Mouse (Mus musculus): Measurements from ENCODE around the gene Apela. TPM values are rescaled to one million over a fixed set of nuclear protein-coding genes. Genes with fewer than 3 reads are reported as not detected.

Gene Apela
- polyA plus RNA-seq, 1 experiment from 2014 or later: 1.6 TPM

DNA sequence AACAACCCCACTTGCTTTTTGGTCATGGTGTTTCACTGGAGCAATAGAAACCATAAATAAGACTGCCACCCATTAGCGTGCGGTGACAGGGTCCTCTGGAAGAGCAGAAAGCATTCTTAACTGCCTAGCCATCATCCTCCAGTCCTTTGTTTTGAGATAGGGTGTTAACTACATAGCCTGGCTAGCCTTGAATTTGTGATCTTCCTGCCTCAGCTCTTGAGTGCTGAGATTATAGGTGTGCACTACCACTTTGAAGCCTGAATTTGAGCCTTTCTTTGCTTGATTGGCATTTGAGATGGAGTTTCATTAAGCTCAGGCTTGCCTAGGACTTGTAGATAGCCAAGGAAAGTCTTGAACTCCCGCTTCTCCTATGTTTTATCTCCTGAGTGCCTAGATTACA, 16.4 kb upstream of the Apela start:
- WGBS: 88% methylated on average over 3 of the region's 3 CpGs
- H3K27ac ChIP-seq (replicated peaks): no peak overlapping the region
- H3K4me2 ChIP-seq: no peak overlapping the region
- no peak overlapping the region for H3K4me3 ChIP-seq
- H3K36me3 ChIP-seq: no peaks in the 10 kb centered on the region
- no peak overlapping the region for H3K9ac ChIP-seq
- ATAC-seq (ENCODE audit: low FRiP score, low read depth): no peak
- no peaks in the 10 kb centered on the region for H3K4me1 ChIP-seq (replicated peaks)
- H3K27me3 ChIP-seq: no peaks in the 10 kb centered on the region
- H3K9me3 ChIP-seq: no peaks in the 10 kb centered on the region

DNA sequence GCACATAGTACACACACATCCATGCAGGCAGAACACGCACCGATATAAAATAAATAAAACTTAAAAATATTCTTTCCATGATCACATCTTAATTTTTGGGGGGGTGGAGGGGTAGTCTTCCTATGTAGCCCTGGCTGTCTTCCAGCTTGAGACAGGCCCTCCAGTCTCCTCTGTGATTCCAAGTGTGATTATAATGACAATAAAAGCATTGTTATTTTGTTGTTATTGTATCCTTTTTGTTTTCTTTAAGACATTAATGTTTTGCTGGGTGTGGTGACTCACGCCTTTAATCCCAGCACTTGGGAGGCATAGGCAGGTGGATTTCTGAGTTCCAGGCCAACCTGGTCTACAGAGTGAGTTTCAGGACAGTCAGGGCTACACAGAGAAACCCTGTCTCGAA, 10.7 kb upstream of the Apela start:
- no peak overlapping the region for H3K4me3 ChIP-seq
- H3K36me3 ChIP-seq: no peaks in the 10 kb centered on the region
- no peak for ATAC-seq (ENCODE audit: low FRiP score, low read depth)
- 84% methylated on average over 4 of the region's 4 CpGs for WGBS
- no peaks in the 10 kb centered on the region for H3K9me3 ChIP-seq
- no peaks in the 10 kb centered on the region for H3K4me1 ChIP-seq (replicated peaks)
- H3K27me3 ChIP-seq: no peaks in the 10 kb centered on the region
- H3K9ac ChIP-seq: no peak overlapping the region
- no peak overlapping the region for H3K27ac ChIP-seq (replicated peaks)
- H3K4me2 ChIP-seq: no peak overlapping the region

- Histone ChIP-seq H3K4me3 (no peak overlapping the region), H3K27ac (replicated peaks) (no peak overlapping the region), H3K9me3 (no peaks in the 10 kb centered on the region), H3K4me1 (replicated peaks) (no peaks in the 10 kb centered on the region), H3K9ac (no peak overlapping the region), H3K36me3 (no peaks in the 10 kb centered on the region), H3K4me2 (no peak overlapping the region), H3K27me3 (no peaks in the 10 kb centered on the region)
- ATAC-seq (ENCODE audit: low FRiP score, low read depth): no peak
- 93% methylated on average over 4 of the region's 4 CpGs for WGBS
Observed at GRCm38 (mm10) chr8:65047193-65047592, 10.1 kb upstream of the Apela start.

DNA sequence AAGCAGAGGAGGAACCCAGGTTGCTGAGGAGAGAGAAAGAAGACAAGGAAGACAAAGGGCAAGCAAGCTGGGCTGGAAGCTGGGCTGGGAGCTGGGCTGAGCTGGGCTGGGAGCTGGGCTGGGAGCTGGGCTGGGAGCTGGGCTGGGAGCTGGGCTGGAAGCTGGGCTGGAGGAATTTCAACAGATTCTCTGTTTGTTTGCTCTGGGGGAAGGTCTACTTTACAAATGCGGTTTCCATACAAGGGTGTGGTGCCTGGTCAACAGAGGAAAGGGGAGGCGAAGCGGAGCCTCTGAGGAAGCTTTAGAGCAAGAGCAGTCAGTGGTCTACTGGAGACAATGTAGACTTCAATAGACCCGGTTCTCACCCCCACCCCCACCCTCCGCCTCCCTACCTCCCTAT, 9.4 kb upstream of the Apela start:
- no peaks in the 10 kb centered on the region for H3K4me1 ChIP-seq (replicated peaks)
- no peaks in the 10 kb centered on the region for H3K27me3 ChIP-seq
- H3K27ac ChIP-seq (replicated peaks): no peak overlapping the region
- no peak for ATAC-seq (ENCODE audit: low FRiP score, low read depth)
- WGBS: 30% methylated on average over 5 of the region's 5 CpGs
- no peak overlapping the region for H3K4me3 ChIP-seq
- no peaks in the 10 kb centered on the region for H3K36me3 ChIP-seq
- H3K4me2 ChIP-seq: peak overlapping the region; percentile 29; the same call in 1 of the 2 replicates
- no peak overlapping the region for H3K9ac ChIP-seq
- H3K9me3 ChIP-seq: no peaks in the 10 kb centered on the region

DNA sequence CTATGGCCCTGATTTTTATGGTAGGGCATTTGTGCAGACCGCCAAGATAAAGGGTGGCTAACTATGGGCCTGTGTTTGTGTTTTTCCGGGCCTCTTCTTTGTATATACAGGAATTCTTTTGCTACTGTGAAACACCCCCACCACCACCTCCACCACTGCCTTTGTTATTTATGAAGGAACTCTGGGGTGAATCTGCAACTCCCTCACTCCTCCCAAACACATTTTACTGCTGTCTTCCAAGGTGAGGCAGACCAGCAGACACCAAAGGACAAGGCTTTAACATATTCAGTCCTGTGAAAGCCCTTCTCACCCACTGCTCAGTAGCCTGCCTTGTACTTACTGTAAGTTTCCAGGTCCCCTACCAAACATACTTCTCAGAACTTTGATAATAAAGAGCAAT, 3.0 kb downstream of the Apela start:
- ATAC-seq (ENCODE audit: low FRiP score, low read depth): no peak
- Histone ChIP-seq H3K9ac (no peak overlapping the region), H3K27ac (replicated peaks) (no peak overlapping the region), H3K4me3 (no peak overlapping the region), H3K4me1 (replicated peaks) (peaks cover 14% of the 10 kb centered on the region), H3K36me3 (no peaks in the 10 kb centered on the region), H3K9me3 (no peaks in the 10 kb centered on the region), H3K27me3 (no peaks in the 10 kb centered on the region), H3K4me2 (no peak overlapping the region)
- 28% methylated on average over 2 of the region's 2 CpGs for WGBS

GRCm38 (mm10) chr8:65033056-65033455, 4.1 kb downstream of the Apela start:
- no peak overlapping the region for H3K27ac ChIP-seq (replicated peaks)
- H3K4me2 ChIP-seq: no peak overlapping the region
- H3K9ac ChIP-seq: no peak overlapping the region
- H3K36me3 ChIP-seq: no peaks in the 10 kb centered on the region
- peaks cover 14% of the 10 kb centered on the region for H3K4me1 ChIP-seq (replicated peaks)
- WGBS: 85% methylated on average over 13 of the region's 13 CpGs
- no peaks in the 10 kb centered on the region for H3K27me3 ChIP-seq
- H3K4me3 ChIP-seq: no peak overlapping the region
- no peak for ATAC-seq (ENCODE audit: low FRiP score, low read depth)
- H3K9me3 ChIP-seq: no peaks in the 10 kb centered on the region

GRCm38 (mm10) chr8:65032107-65032506, 5.0 kb downstream of the Apela start:
- H3K9me3 ChIP-seq: no peaks in the 10 kb centered on the region
- no peak overlapping the region for H3K4me3 ChIP-seq
- H3K27me3 ChIP-seq: no peaks in the 10 kb centered on the region
- H3K4me1 ChIP-seq (replicated peaks): peaks cover 9% of the 10 kb centered on the region
- no peak overlapping the region for H3K27ac ChIP-seq (replicated peaks)
- no peak for ATAC-seq (ENCODE audit: low FRiP score, low read depth)
- no peaks in the 10 kb centered on the region for H3K36me3 ChIP-seq
- 94% methylated on average over 1 of the region's 1 CpGs for WGBS
- H3K4me2 ChIP-seq: no peak overlapping the region
- H3K9ac ChIP-seq: no peak overlapping the region

DNA sequence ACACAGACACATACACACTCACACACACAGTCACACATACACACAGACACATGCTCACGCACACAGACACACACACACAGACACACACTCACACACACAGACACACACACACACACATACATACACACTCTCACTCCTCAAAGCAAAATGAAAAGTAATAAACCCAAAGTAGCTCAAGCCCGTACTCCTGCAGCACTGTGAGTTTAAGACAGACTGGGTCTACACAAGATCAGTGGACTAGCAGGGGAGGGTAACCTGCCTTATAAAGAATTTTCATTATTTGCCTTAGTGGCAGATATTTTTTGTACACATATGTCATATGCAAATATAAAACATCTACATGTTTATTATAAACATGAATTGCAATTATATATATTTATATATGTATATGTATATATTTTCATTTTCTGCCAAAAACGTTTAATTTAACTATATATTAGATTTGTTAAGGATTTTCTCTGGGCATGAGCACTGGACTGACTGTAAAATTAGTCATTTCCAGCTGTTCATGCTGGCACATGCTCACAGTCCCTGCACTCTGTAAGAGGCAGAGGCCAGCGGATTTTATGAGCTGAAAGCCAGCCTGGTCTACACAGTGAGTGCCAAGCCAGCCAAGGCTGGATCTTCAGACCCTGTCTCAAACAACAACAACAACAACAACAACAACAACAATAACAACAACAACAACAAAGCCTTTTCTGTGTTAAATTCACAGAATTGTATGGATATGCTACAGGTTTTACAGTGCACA, 6.2 kb downstream of the Apela start:
- no peaks in the 10 kb centered on the region for H3K36me3 ChIP-seq
- no peak overlapping the region for H3K4me3 ChIP-seq
- no peaks in the 10 kb centered on the region for H3K27me3 ChIP-seq
- no peak overlapping the region for H3K4me2 ChIP-seq
- 81% methylated on average over 4 of the region's 4 CpGs for WGBS
- H3K9me3 ChIP-seq: no peaks in the 10 kb centered on the region
- no peak overlapping the region for H3K27ac ChIP-seq (replicated peaks)
- no peak for ATAC-seq (ENCODE audit: low FRiP score, low read depth)
- H3K9ac ChIP-seq: no peak overlapping the region
- peaks cover 3% of the 10 kb centered on the region; the same call in 1 of the 2 replicates for H3K4me1 ChIP-seq (replicated peaks)

GRCm38 (mm10) chr8:65029776-65030175, 7.4 kb downstream of the Apela start:
- WGBS: 86% methylated on average over 4 of the region's 4 CpGs

DNA sequence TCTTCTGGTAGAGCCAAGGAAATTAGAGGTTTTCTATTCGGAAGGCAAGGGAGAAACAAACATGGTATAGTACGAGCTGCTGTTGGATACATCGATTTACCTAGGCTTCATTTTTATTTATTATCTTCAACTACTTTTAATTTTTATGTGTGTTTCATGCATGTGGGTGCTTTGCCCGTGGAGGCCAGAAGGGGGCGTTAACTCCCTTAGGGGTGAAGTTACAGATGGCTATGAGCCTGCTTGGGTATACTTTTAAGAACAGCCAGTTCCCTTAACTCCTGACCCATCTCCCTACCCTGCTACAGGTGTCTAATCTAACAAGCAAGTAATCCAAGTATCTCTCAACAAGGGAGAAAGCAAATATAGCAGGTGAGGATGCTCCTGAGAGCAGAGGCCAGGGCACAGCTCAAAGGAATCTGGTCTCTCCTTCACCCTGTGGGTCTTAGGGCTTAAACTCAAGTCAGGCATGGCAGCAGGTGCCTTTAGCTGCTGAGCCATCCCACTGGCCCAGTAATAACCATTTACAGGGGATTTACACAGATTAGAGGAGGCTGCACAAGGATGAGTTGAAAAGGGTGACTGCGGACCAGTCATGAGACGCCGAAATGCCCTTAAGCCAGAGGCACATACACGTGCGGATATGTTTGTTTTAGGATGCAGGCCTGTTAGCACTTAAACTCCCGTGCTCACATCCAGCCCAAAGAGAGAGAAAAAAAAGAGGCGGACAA, 8.0 kb downstream of the Apela start:
- Histone ChIP-seq H3K36me3 (no peaks in the 10 kb centered on the region), H3K4me3 (no peak overlapping the region), H3K4me2 (no peak overlapping the region), H3K4me1 (replicated peaks) (no peaks in the 10 kb centered on the region), H3K27ac (replicated peaks) (no peak overlapping the region), H3K9me3 (no peaks in the 10 kb centered on the region), H3K9ac (no peak overlapping the region), H3K27me3 (no peaks in the 10 kb centered on the region)
- no peak for ATAC-seq (ENCODE audit: low FRiP score, low read depth)
- 90% methylated on average over 12 of the region's 12 CpGs for WGBS

More at GRCm38 (mm10) chr8:65029776-65030175, 7.4 kb downstream of the Apela start:
- H3K4me3 ChIP-seq: no peak overlapping the region
- H3K4me1 ChIP-seq (replicated peaks): no peaks in the 10 kb centered on the region
- H3K9ac ChIP-seq: no peak overlapping the region
- no peaks in the 10 kb centered on the region for H3K36me3 ChIP-seq
- no peak overlapping the region for H3K27ac ChIP-seq (replicated peaks)
- H3K9me3 ChIP-seq: no peaks in the 10 kb centered on the region
- no peak for ATAC-seq (ENCODE audit: low FRiP score, low read depth)
- H3K27me3 ChIP-seq: no peaks in the 10 kb centered on the region
- no peak overlapping the region for H3K4me2 ChIP-seq

- no peaks in the 10 kb centered on the region for H3K9me3 ChIP-seq
- H3K36me3 ChIP-seq: no peaks in the 10 kb centered on the region
- H3K4me1 ChIP-seq (replicated peaks): no peaks in the 10 kb centered on the region
- no peak for ATAC-seq (ENCODE audit: low FRiP score, low read depth)
- H3K4me3 ChIP-seq: no peak overlapping the region
- WGBS: 53% methylated on average over 8 of the region's 8 CpGs
- no peak overlapping the region for H3K4me2 ChIP-seq
- H3K27me3 ChIP-seq: no peaks in the 10 kb centered on the region
- no peak overlapping the region for H3K9ac ChIP-seq
- no peak overlapping the region for H3K27ac ChIP-seq (replicated peaks)
Observed at GRCm38 (mm10) chr8:65022485-65022884, 14.7 kb downstream of the Apela start.

DNA sequence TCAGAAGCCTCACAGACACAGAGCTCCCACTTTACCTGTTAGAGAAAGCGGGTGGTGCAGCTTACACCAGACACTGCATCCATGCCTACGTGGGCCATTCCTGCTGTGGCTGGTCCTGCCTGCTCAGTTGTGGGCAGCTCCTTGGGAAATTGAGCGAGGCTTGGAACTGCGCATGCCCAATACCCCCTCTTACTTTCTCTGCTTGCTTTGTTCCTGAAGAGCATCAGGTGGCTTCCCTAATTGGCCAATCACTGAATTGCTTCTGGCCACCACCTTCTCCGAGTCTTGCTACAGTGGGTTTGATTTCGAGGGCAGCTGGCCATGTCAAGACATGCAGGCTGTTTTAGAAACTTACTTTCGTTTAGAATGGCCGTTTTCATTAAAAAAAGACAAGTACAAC, 18.7 kb downstream of the Apela start, which contains the start of the genes Trim61 and Trim60:
Gene Trim61 (minus strand): TSS at position 101 of the 400 bp plus-strand sequence.
Gene Trim60 (minus strand): TSS at position 162 of the 400 bp plus-strand sequence.
- no peak for ATAC-seq (ENCODE audit: low FRiP score, low read depth)
- Histone ChIP-seq H3K36me3 (no peaks in the 10 kb centered on the region), H3K4me1 (replicated peaks) (no peaks in the 10 kb centered on the region), H3K4me2 (no peak within 1 kb of the TSS), H3K4me3 (no peak within 1 kb of the TSS), H3K27me3 (no peaks in the 10 kb centered on the region), H3K9me3 (no peaks in the 10 kb centered on the region), H3K9ac (no peak within 1 kb of the TSS), H3K27ac (replicated peaks) (no peak within 1 kb of the TSS)
- WGBS: 89% methylated on average over 8 of the region's 8 CpGs
